Mouse (Mus musculus) ES-Bruce4 (cell line): ENCODE measurements at regions not wholly inside any gene's neighbourhood (a gene's known extent, or its start where the extent isn't known, plus 50 kb on each side); places are given as distances from the start of the nearest gene placed in this dataset.

Source experiments
- CTCF ChIP-seq: IDR thresholded peaks from one replicate; pipeline ENCODE4 v1.8.1; 2011; ENCODE audit warnings: low read depth, low read length
- EP300 ChIP-seq: IDR thresholded peaks from 2 replicates; pipeline ENCODE4 v1.6.1; 2011; ENCODE audit warnings: low read depth, low read length; ENCODE audit not compliant: insufficient read depth
- POLR2A ChIP-seq: IDR thresholded peaks from one replicate; pipeline ENCODE4 v1.8.1; 2011; ENCODE audit warnings: low read length; ENCODE audit not compliant: insufficient read depth

GRCm38 (mm10) chr11:79849545-79849944 lies 112.6 kb downstream of the Utp6 start:
- TF ChIP-seq CTCF = no peak
- no peak for TF ChIP-seq POLR2A
- TF ChIP-seq EP300 = no peak
